Mouse (Mus musculus) forebrain, embryonic 13.5 days (tissue): Measurements from ENCODE around the gene Adgrv1. TPM values are rescaled to one million over a fixed set of nuclear protein-coding genes. Genes with fewer than 3 reads are reported as not detected.

Source experiments
- ATAC-seq: fragments of 200-750 bp; cut with Nextera tagmentation; 2 replicates; pipeline ENCODE4 v1.8.0; 2017
- H3K27ac ChIP-seq: fragments of 300-500 bp; sonication (generic); 2 replicates; pipeline ENCODE4 v1.5.1; 2015; ENCODE audit warnings: inconsistent platforms, mild to moderate bottlenecking, moderate library complexity
- H3K27me3 ChIP-seq: fragments of 300-500 bp; sonication (generic); 2 replicates; pipeline ENCODE4 v1.6.1; 2015; ENCODE audit warnings: mild to moderate bottlenecking, inconsistent platforms
- H3K36me3 ChIP-seq: fragments of 300-500 bp; sonication (generic); 2 replicates; pipeline ENCODE4 v1.6.1; 2015; ENCODE audit warnings: mild to moderate bottlenecking, inconsistent platforms; ENCODE audit not compliant: poor library complexity, severe bottlenecking
- H3K4me1 ChIP-seq: fragments of 300-500 bp; sonication (generic); 2 replicates; pipeline ENCODE4 v1.6.1; 2015; ENCODE audit warnings: inconsistent platforms
- H3K4me2 ChIP-seq: fragments of 300-500 bp; sonication (generic); 2 replicates; pipeline ENCODE4 v1.6.1; 2015; ENCODE audit warnings: inconsistent platforms, mild to moderate bottlenecking, moderate library complexity
- H3K4me3 ChIP-seq: fragments of 300-500 bp; sonication (generic); 2 replicates; pipeline ENCODE4 v1.5.1; 2015; ENCODE audit warnings: mild to moderate bottlenecking, inconsistent platforms
- H3K9ac ChIP-seq: fragments of 300-500 bp; sonication (generic); 2 replicates; pipeline ENCODE4 v1.6.1; 2015; ENCODE audit warnings: mild to moderate bottlenecking, inconsistent platforms
- H3K9me3 ChIP-seq: fragments of 300-500 bp; sonication (generic); replicated peaks from 2 replicates; pipeline ENCODE4 v1.6.1; 2016; ENCODE audit warnings: inconsistent platforms
- WGBS: fragments of 180-500 bp; shearing (Covaris S2); methylation state at CpG from one replicate; pipeline ENCODE4 v1.1.7; 2015; 5-methylcytosine and 5-hydroxymethylcytosine counted together
- polyA plus RNA-seq: library from polyadenylated mRNA; unstranded; fragments of >200 nt; fragmentation: Nextera tagmentation; extraction: Ambion mirVana; gene quantifications from 2 replicates; pipeline ENCODE4 v1.2.1, GENCODE M21; 2015

Gene Adgrv1
- polyA plus RNA-seq, 1 experiment from 2014 or later = 31.3 TPM

DNA sequence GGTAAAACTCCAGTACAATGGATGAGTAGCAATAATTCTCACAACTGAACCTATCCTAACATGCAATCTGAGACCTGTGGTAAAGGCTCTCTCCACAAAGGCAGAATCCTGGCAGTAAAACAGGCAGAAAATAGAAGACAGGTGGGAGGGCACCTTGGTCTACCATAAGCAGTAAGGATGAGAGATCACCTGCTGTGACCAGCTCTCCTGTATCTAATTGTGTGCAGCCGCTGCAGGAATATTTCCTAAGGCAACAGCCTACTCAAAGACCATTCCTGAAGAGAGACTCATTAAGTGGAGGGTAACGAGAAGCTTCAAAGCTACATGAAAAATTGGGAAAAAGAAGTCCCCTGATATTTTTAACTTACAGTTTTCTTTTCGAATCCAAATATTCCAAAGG lies 167.2 kb downstream of the Adgrv1 start:
- Histone ChIP-seq H3K36me3 (peaks cover 13% of the 10 kb centered on the region), H3K9me3 (no peaks in the 10 kb centered on the region), H3K4me2 (no peak overlapping the region), H3K4me1 (no peaks in the 10 kb centered on the region), H3K27me3 (no peaks in the 10 kb centered on the region), H3K27ac (no peak overlapping the region), H3K9ac (no peak overlapping the region), H3K4me3 (no peak overlapping the region)
- 73% methylated on average over 3 of the region's 3 CpGs for WGBS
- no peak for ATAC-seq

- WGBS = 30% methylated on average over 4 of the region's 4 CpGs
- H3K9ac ChIP-seq = no peak overlapping the region
- no peak overlapping the region for H3K27ac ChIP-seq
- H3K36me3 ChIP-seq = peaks cover 17% of the 10 kb centered on the region; the same call in 1 of the 2 replicates
- no peak overlapping the region for H3K4me2 ChIP-seq
- ATAC-seq = peak; percentile 21; the same call in 1 of the 2 replicates
- no peak overlapping the region for H3K4me3 ChIP-seq
- H3K9me3 ChIP-seq = no peaks in the 10 kb centered on the region
- H3K27me3 ChIP-seq = no peaks in the 10 kb centered on the region
- 0 out of 2 replicates have a peak, but pooled peaks cover 7% of the 10 kb centered on the region for H3K4me1 ChIP-seq
These were observed 183.3 kb downstream of the Adgrv1 start for GRCm38 (mm10) chr13:81449630-81450029.

- 0 out of 2 replicates have a peak, but pooled peaks have one; percentile 45 for ATAC-seq
- WGBS = 83% methylated on average over 7 of the region's 7 CpGs
- Histone ChIP-seq H3K4me1 (0 out of 2 replicates have a peak, but pooled peaks cover 7% of the 10 kb centered on the region), H3K9ac (no peak overlapping the region), H3K27me3 (no peaks in the 10 kb centered on the region), H3K9me3 (no peaks in the 10 kb centered on the region), H3K27ac (no peak overlapping the region), H3K4me2 (no peak overlapping the region), H3K36me3 (peaks cover 17% of the 10 kb centered on the region; the same call in 1 of the 2 replicates), H3K4me3 (no peak overlapping the region)
These were observed 183.8 kb downstream of the Adgrv1 start for GRCm38 (mm10) chr13:81449198-81449597.

GRCm38 (mm10) chr13:81441412-81441811 lies 191.5 kb downstream of the Adgrv1 start:
- WGBS = 94% methylated on average over 3 of the region's 3 CpGs

DNA sequence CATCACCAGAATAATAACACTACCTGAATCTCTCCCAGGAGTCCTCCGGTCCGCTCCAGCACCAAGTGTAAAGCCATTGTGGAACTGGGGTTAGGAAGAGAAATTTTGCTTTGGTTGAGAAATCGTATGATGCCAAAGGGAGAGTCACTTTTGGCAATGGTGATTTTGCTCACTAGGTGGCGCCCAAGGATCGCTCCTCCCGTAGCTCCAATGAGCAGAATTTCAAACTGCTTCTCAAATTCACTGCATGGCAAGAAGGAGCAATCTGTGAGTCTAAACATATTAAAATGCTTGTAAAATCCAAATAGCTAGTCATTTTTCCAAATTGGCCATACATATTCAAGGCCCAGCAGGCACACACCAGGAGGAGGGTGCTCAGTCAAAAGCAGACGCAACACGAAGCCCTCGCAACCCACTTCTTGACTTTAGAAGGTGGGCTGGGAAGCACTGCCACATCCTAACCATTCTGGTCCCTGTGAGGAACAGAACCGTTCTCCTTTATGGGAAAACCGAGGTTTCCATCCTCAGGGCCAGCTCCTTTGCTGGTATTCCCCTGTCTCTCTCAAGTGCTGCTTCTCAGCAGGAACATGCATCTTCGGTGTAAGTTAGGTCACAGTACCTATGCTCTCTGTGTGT lies 193.4 kb downstream of the Adgrv1 start:
- ATAC-seq = peak; percentile 87
- Histone ChIP-seq H3K9ac (no peak overlapping the region), H3K36me3 (peaks cover 30% of the 10 kb centered on the region), H3K27me3 (no peaks in the 10 kb centered on the region), H3K4me2 (no peak overlapping the region), H3K4me1 (no peaks in the 10 kb centered on the region), H3K27ac (no peak overlapping the region), H3K9me3 (no peaks in the 10 kb centered on the region), H3K4me3 (no peak overlapping the region)
- WGBS = 48% methylated on average over 12 of the region's 12 CpGs

More at GRCm38 (mm10) chr13:81441412-81441811, 191.5 kb downstream of the Adgrv1 start:
- no peak overlapping the region for H3K4me3 ChIP-seq
- peaks cover 23% of the 10 kb centered on the region for H3K36me3 ChIP-seq
- H3K9ac ChIP-seq = no peak overlapping the region
- no peak overlapping the region for H3K4me2 ChIP-seq
- no peak for ATAC-seq
- H3K9me3 ChIP-seq = no peaks in the 10 kb centered on the region
- no peaks in the 10 kb centered on the region for H3K4me1 ChIP-seq
- H3K27ac ChIP-seq = no peak overlapping the region
- no peaks in the 10 kb centered on the region for H3K27me3 ChIP-seq

- no peak overlapping the region for H3K4me3 ChIP-seq
- H3K9ac ChIP-seq = no peak overlapping the region
- H3K9me3 ChIP-seq = no peaks in the 10 kb centered on the region
- no peaks in the 10 kb centered on the region for H3K4me1 ChIP-seq
- no peak for ATAC-seq
- H3K27me3 ChIP-seq = no peaks in the 10 kb centered on the region
- H3K27ac ChIP-seq = no peak overlapping the region
- 89% methylated on average over 8 of the region's 8 CpGs for WGBS
- no peak overlapping the region for H3K4me2 ChIP-seq
- H3K36me3 ChIP-seq = peaks cover 49% of the 10 kb centered on the region
These were observed 195.9 kb downstream of the Adgrv1 start for GRCm38 (mm10) chr13:81437088-81437487.

GRCm38 (mm10) chr13:81426896-81427755 lies 205.8 kb downstream of the Adgrv1 start:
- no peaks in the 10 kb centered on the region for H3K4me1 ChIP-seq
- H3K27ac ChIP-seq = no peak overlapping the region
- no peak overlapping the region for H3K9ac ChIP-seq
- WGBS = 75% methylated on average over 15 of the region's 15 CpGs
- peak; percentile 61 for ATAC-seq
- H3K9me3 ChIP-seq = no peaks in the 10 kb centered on the region
- no peak overlapping the region for H3K4me3 ChIP-seq
- H3K27me3 ChIP-seq = no peaks in the 10 kb centered on the region
- no peak overlapping the region for H3K4me2 ChIP-seq
- peaks cover 35% of the 10 kb centered on the region for H3K36me3 ChIP-seq

GRCm38 (mm10) chr13:81425111-81425510 lies 207.8 kb downstream of the Adgrv1 start:
- Histone ChIP-seq H3K4me1 (no peaks in the 10 kb centered on the region), H3K36me3 (peaks cover 24% of the 10 kb centered on the region), H3K9me3 (no peaks in the 10 kb centered on the region), H3K27ac (no peak overlapping the region), H3K4me2 (no peak overlapping the region), H3K27me3 (no peaks in the 10 kb centered on the region), H3K9ac (no peak overlapping the region), H3K4me3 (no peak overlapping the region)
- ATAC-seq = no peak
- 92% methylated on average over 6 of the region's 6 CpGs for WGBS

DNA sequence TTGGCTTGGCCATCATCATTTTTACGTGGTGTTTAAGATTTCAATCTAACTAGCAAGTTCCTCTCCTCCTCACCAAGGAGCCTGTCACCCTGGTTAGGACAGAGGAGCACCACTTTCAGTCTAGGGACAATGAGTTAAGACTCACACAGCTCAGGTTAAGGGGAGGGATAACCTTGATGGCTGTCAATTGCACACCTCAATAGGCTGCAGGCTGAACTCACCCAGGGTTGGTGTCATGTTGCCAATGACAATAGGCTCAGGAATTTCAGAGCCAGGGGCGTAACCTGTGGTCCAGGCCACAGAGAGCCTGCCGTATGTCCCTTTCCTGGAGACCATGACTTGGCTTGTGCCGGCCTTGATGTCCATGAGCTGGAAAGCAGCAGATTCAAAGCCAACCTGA lies 209.0 kb downstream of the Adgrv1 start:
- no peaks in the 10 kb centered on the region for H3K4me1 ChIP-seq
- H3K9ac ChIP-seq = no peak overlapping the region
- H3K4me2 ChIP-seq = no peak overlapping the region
- peaks cover 31% of the 10 kb centered on the region for H3K36me3 ChIP-seq
- 59% methylated on average over 4 of the region's 4 CpGs for WGBS
- no peaks in the 10 kb centered on the region for H3K9me3 ChIP-seq
- H3K4me3 ChIP-seq = no peak overlapping the region
- ATAC-seq = no peak
- H3K27ac ChIP-seq = no peak overlapping the region
- H3K27me3 ChIP-seq = no peaks in the 10 kb centered on the region

- Histone ChIP-seq H3K9ac (no peak overlapping the region), H3K36me3 (peaks cover 19% of the 10 kb centered on the region), H3K4me1 (no peaks in the 10 kb centered on the region), H3K27me3 (no peaks in the 10 kb centered on the region), H3K27ac (no peak overlapping the region), H3K4me2 (no peak overlapping the region), H3K4me3 (no peak overlapping the region), H3K9me3 (no peaks in the 10 kb centered on the region)
- no peak for ATAC-seq
- 74% methylated on average over 1 of the region's 1 CpGs for WGBS
These were observed 225.0 kb downstream of the Adgrv1 start for GRCm38 (mm10) chr13:81407881-81408460.

- Histone ChIP-seq H3K27ac (no peak overlapping the region), H3K9ac (no peak overlapping the region), H3K4me3 (no peak overlapping the region), H3K4me1 (no peaks in the 10 kb centered on the region), H3K36me3 (peaks cover 14% of the 10 kb centered on the region; the same call in 1 of the 2 replicates), H3K9me3 (no peaks in the 10 kb centered on the region), H3K27me3 (no peaks in the 10 kb centered on the region), H3K4me2 (no peak overlapping the region)
- 88% methylated on average over 3 of the region's 3 CpGs for WGBS
- ATAC-seq = no peak
These were observed 230.1 kb downstream of the Adgrv1 start for GRCm38 (mm10) chr13:81402826-81403225.

DNA sequence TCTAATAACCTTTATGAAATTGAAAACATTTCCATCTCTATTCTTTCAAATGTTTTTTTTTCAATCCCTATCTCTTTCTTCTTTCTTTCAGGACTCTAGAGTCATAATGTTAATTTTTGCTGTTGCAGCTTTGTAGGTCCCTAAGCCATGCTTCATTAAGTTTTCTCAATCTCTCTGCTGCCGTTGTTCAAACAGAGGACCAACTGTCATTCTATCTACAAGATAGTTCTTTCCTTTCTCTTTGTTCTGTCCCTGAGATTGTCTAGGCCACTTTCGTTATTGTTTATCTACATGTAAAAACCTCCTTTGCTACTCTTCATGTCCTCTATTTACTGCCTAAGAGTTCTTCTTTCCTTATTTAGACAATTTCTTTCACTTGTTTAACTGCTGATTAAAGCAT lies 230.8 kb downstream of the Adgrv1 start:
- H3K27me3 ChIP-seq = no peaks in the 10 kb centered on the region
- no peak overlapping the region for H3K9ac ChIP-seq
- H3K9me3 ChIP-seq = no peaks in the 10 kb centered on the region
- WGBS = 41% methylated on average over 2 of the region's 2 CpGs
- H3K4me3 ChIP-seq = no peak overlapping the region
- no peak for ATAC-seq
- no peak overlapping the region for H3K4me2 ChIP-seq
- H3K4me1 ChIP-seq = no peaks in the 10 kb centered on the region
- peaks cover 16% of the 10 kb centered on the region; the same call in 1 of the 2 replicates for H3K36me3 ChIP-seq
- no peak overlapping the region for H3K27ac ChIP-seq
